Mouse (Mus musculus): ENCODE data around the gene Emilin1. TPM values are rescaled to one million over a fixed set of nuclear protein-coding genes. Genes with fewer than 3 reads are reported as not detected.

Gene Emilin1
- polyA plus RNA-seq, 1 experiment from 2014 or later, result 173 TPM

DNA sequence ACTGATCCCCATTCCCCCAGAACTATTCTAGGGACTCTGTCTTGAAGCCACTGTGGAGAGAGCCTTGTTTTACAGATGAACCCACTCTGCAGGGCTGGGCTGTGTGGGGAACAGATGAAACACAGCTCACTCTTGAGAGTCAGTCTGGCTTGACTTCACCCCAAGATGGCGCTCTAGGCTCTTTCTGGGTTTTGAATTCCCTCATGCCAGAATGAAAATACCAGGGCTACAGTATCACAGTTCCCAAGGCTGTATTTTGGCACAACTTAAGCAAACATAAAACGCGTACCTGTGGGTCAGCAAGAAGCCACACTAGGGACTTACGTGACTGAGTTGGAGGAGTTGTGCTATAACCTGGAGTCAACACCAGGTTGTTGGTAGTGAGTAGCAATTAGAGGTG is 16.9 kb downstream of the Emilin1 start:
- Histone ChIP-seq H3K4me3 (ENCODE audit: low read length) (no peak overlapping the region), H3K27ac (ENCODE audit: low read length) (no peak overlapping the region), H3K27me3 (replicated peaks; ENCODE audit: control insufficient read depth, insufficient read depth, low read length) (no peaks in the 10 kb centered on the region), H3K4me2 (ENCODE audit: low read depth, low read length) (no peak overlapping the region), H3K9me3 (ENCODE audit: control insufficient read depth, low read length) (no peaks in the 10 kb centered on the region), H3K4me1 (ENCODE audit: control insufficient read depth, insufficient read depth, low read length) (peaks cover 3% of the 10 kb centered on the region; the same call in 1 of the 2 replicates), H3K36me3 (ENCODE audit: control insufficient read depth, insufficient read depth, low read length) (no peaks in the 10 kb centered on the region), H3K9ac (ENCODE audit: low read depth, low read length) (no peak overlapping the region)
- ATAC-seq, result peak; percentile 36; the same call in 1 of the 2 replicates
- WGBS, result 43% methylated on average over 4 of the region's 4 CpGs

DNA sequence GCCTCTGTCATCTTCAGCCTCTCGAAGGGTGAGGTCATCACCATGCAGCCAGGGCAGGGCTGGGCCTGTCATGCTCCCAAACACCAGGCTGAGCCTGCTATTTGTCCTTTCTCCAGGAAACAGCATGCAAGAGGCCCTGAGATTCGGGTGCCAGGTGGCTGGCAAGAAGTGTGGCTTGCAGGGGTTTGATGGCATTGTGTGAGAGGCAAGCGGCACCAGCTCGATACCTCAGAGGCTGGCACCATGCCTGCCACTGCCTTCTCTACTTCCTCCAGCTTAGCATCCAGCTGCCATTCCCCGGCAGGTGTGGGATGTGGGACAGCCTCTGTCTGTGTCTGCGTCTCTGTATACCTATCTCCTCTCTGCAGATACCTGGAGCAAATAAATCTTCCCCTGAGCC is 17.6 kb downstream of the Emilin1 start:
- no peaks in the 10 kb centered on the region for H3K36me3 ChIP-seq (ENCODE audit: control insufficient read depth, insufficient read depth, low read length)
- no peaks in the 10 kb centered on the region for H3K27me3 ChIP-seq (replicated peaks; ENCODE audit: control insufficient read depth, insufficient read depth, low read length)
- H3K4me1 ChIP-seq (ENCODE audit: control insufficient read depth, insufficient read depth, low read length), result no peaks in the 10 kb centered on the region
- no peak overlapping the region for H3K4me2 ChIP-seq (ENCODE audit: low read depth, low read length)
- H3K9me3 ChIP-seq (ENCODE audit: control insufficient read depth, low read length), result no peaks in the 10 kb centered on the region
- no peak overlapping the region for H3K27ac ChIP-seq (ENCODE audit: low read length)
- H3K4me3 ChIP-seq (ENCODE audit: low read length), result no peak overlapping the region
- H3K9ac ChIP-seq (ENCODE audit: low read depth, low read length), result no peak overlapping the region
- WGBS, result 81% methylated on average over 6 of the region's 6 CpGs
- ATAC-seq, result no peak

DNA sequence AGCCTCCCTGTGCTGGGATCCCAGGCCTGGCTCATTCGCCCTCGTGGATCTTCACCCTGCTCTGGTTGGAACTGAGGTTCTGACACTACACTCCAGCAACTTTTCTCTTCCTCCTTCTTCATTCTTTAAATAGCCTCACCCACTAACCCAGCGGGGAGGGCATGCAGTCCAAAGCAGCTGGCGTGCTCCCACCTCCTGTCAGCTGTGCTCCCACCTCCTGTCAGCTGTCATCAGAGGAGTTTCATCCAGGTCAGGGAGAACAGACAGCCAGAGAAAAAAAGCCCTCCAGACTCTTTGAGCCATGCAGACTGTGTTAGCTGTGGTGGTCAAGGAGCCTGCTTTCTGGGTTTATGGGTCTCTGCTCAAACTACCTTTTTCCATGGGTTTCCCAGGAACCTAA is 18.2 kb downstream of the Emilin1 start:
- Histone ChIP-seq H3K4me2 (ENCODE audit: low read depth, low read length) (no peak overlapping the region), H3K4me1 (ENCODE audit: control insufficient read depth, insufficient read depth, low read length) (no peaks in the 10 kb centered on the region), H3K36me3 (ENCODE audit: control insufficient read depth, insufficient read depth, low read length) (no peaks in the 10 kb centered on the region), H3K27me3 (replicated peaks; ENCODE audit: control insufficient read depth, insufficient read depth, low read length) (no peaks in the 10 kb centered on the region), H3K27ac (ENCODE audit: low read length) (no peak overlapping the region), H3K9me3 (ENCODE audit: control insufficient read depth, low read length) (no peaks in the 10 kb centered on the region), H3K4me3 (ENCODE audit: low read length) (no peak overlapping the region), H3K9ac (ENCODE audit: low read depth, low read length) (no peak overlapping the region)
- ATAC-seq, result no peak
- 90% methylated on average over 4 of the region's 4 CpGs for WGBS

DNA sequence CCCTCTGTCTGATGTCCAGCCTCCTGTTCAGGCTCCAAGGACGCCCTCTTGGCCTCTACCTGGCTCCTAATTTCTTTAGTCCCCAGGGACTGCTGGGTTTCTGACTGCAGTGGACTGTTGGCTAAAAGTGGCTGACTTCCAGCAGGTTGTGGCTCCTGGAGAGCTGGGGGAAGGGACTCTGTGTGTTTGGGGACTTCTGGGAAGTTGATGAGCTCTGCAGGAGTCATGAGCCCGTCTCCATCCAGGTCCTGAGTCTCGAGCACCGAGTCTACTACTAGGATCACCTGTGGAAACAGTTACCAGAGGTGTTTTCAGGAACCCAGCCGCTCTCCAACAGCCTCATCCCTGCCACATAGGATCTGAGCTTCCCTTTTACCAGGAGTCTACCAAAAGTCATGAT is 20.5 kb downstream of the Emilin1 start:
- ATAC-seq, result no peak
- H3K9me3 ChIP-seq (ENCODE audit: control insufficient read depth, low read length), result no peaks in the 10 kb centered on the region
- 71% methylated on average over 5 of the region's 5 CpGs for WGBS
- H3K27ac ChIP-seq (ENCODE audit: low read length), result no peak overlapping the region
- no peak overlapping the region for H3K9ac ChIP-seq (ENCODE audit: low read depth, low read length)
- no peaks in the 10 kb centered on the region for H3K4me1 ChIP-seq (ENCODE audit: control insufficient read depth, insufficient read depth, low read length)
- no peak overlapping the region for H3K4me3 ChIP-seq (ENCODE audit: low read length)
- no peaks in the 10 kb centered on the region for H3K36me3 ChIP-seq (ENCODE audit: control insufficient read depth, insufficient read depth, low read length)
- no peak overlapping the region for H3K4me2 ChIP-seq (ENCODE audit: low read depth, low read length)
- no peaks in the 10 kb centered on the region for H3K27me3 ChIP-seq (replicated peaks; ENCODE audit: control insufficient read depth, insufficient read depth, low read length)

DNA sequence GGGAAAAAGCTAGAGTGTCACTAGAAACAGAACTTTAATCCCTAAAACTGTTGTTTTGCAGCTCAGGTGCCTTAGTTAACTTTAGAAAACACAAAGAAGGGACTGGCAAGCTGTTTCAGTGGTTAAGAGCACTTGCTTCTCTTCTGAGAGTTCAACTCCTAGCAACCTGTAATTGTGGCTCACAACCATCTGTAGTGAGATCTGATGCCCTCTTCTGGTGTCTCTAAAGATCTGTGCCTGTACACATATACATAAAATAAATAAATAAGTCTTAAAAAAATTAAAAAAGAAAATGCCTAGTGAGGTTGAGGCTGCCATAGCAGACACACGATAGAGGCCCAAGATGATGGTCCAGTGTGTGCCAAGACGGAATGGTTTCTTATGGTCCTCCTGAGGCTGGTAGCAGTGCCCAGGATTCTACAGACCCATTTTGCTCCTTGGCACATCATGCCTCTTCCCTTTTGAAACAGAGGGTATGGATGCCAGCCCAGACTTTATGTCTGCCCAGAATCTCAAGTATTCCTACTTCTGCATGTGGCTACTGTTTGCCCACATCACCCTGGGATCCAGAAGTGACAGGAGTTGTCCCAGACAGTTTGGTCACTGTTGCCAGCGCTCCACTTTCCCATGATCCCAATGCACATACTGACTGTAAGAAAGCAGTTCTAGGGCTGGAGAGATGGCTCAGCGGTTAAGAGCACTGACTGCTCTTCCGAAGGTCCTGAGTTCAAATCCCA is 21.7 kb downstream of the Emilin1 start:
- no peak for ATAC-seq
- Histone ChIP-seq H3K27me3 (replicated peaks; ENCODE audit: control insufficient read depth, insufficient read depth, low read length) (no peaks in the 10 kb centered on the region), H3K4me3 (ENCODE audit: low read length) (no peak overlapping the region), H3K9ac (ENCODE audit: low read depth, low read length) (no peak overlapping the region), H3K4me1 (ENCODE audit: control insufficient read depth, insufficient read depth, low read length) (no peaks in the 10 kb centered on the region), H3K27ac (ENCODE audit: low read length) (no peak overlapping the region), H3K4me2 (ENCODE audit: low read depth, low read length) (no peak overlapping the region), H3K36me3 (ENCODE audit: control insufficient read depth, insufficient read depth, low read length) (no peaks in the 10 kb centered on the region), H3K9me3 (ENCODE audit: control insufficient read depth, low read length) (no peaks in the 10 kb centered on the region)
- WGBS, result 89% methylated on average over 5 of the region's 5 CpGs

DNA sequence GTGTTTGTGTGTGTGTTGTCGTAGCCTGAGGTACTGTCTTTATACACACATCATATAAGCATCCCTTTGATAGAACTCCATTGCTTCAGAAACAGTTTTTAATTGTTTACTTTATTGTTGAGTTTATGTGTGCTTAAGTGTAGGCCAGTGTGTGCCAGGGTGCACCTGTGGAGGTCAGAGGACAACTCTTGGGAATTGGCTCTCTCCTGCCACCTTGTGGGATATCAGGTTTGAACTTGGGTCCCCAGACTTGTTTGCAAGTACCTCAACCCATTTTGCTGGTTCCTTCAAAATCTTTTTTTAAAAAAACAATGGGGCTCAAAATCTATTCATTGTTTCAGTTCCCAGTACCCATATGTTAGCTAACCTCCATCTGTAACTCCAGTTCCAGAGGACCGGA is 29.8 kb downstream of the Emilin1 start:
- no peak overlapping the region for H3K4me3 ChIP-seq (ENCODE audit: low read length)
- H3K9ac ChIP-seq (ENCODE audit: low read depth, low read length), result no peak overlapping the region
- ATAC-seq, result no peak
- no peak overlapping the region for H3K4me2 ChIP-seq (ENCODE audit: low read depth, low read length)
- H3K4me1 ChIP-seq (ENCODE audit: control insufficient read depth, insufficient read depth, low read length), result peaks cover 10% of the 10 kb centered on the region
- no peak overlapping the region for H3K27ac ChIP-seq (ENCODE audit: low read length)
- no peaks in the 10 kb centered on the region for H3K9me3 ChIP-seq (ENCODE audit: control insufficient read depth, low read length)
- WGBS, result 92% methylated on average over 2 of the region's 2 CpGs
- no peaks in the 10 kb centered on the region for H3K36me3 ChIP-seq (ENCODE audit: control insufficient read depth, insufficient read depth, low read length)
- no peaks in the 10 kb centered on the region for H3K27me3 ChIP-seq (replicated peaks; ENCODE audit: control insufficient read depth, insufficient read depth, low read length)

DNA sequence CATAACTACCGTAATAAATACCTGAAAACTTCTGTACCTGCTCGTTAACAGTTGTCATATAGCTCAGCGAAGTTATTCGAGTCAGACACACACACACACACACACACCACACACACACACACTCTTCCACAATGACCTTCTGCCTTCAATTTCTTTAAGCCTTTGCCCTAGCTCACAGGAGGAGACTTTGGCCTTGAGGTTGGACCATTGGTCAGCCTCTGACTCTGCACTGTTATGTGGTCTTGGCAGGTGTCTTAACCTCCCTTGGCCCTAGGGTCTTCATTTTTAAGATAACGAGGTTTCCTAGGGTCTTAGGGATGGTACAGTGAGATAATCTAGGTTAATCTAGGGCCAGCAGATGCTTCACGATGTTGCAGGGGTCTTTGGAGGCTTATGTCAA is 31.1 kb downstream of the Emilin1 start:
- peak overlapping the region; percentile 90 for H3K4me2 ChIP-seq (ENCODE audit: low read depth, low read length)
- 89% methylated on average over 6 of the region's 6 CpGs for WGBS
- H3K36me3 ChIP-seq (ENCODE audit: control insufficient read depth, insufficient read depth, low read length), result no peaks in the 10 kb centered on the region
- H3K4me3 ChIP-seq (ENCODE audit: low read length), result peak overlapping the region; percentile 55
- no peak overlapping the region for H3K27ac ChIP-seq (ENCODE audit: low read length)
- ATAC-seq, result no peak
- H3K27me3 ChIP-seq (replicated peaks; ENCODE audit: control insufficient read depth, insufficient read depth, low read length), result no peaks in the 10 kb centered on the region
- H3K4me1 ChIP-seq (ENCODE audit: control insufficient read depth, insufficient read depth, low read length), result peaks cover 16% of the 10 kb centered on the region
- H3K9me3 ChIP-seq (ENCODE audit: control insufficient read depth, low read length), result no peaks in the 10 kb centered on the region
- H3K9ac ChIP-seq (ENCODE audit: low read depth, low read length), result peak overlapping the region; percentile 76; the same call in 1 of the 2 replicates

DNA sequence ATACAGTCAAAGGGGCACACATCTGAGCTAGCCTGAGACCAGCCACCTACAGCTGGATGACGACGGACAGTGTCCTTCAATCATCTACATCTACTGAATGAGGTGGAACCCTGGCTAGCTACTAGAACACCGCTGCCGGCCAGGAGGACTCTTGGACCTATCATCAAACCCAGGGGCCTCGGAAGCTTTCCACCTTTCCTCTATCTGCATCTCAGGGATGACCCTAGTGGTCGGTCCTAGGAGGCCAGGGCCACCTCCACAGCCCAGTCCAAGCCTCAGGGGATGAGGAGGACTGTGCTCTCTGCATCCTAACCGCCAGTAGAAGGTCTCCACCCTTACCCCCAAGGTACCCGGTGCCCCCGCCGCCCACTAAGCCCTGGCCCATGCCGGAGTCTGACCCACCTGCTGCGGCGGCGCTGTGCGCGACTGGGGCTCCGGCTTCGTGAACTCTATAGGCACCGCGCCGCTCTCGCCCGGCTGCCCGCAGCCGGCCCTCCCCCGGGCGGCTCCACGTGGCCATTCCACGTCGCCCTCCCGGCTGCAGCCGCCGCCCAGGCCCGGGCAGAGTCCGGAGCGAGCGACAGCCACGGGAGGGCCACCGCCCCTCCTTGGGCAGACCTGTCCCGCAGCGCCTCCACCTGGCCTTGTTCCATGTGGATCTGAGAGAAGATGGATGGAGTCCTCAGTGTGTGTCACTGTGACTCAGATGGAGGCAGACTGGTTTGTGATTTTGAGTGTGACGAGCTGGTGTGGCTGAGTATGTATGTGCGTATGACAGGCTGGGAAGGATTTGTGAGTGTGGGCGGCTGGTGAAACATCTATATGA is 32.0 kb downstream of the Emilin1 start, which contains the start of gene Cgref1:
Cgref1 (minus strand) TSS at position 636 of the 826 bp plus-strand sequence.
- peaks cover 16% of the 10 kb centered on the region for H3K4me1 ChIP-seq (ENCODE audit: control insufficient read depth, insufficient read depth, low read length)
- H3K27ac ChIP-seq (ENCODE audit: low read length), result peak within 1 kb of the TSS; percentile 82
- H3K27me3 ChIP-seq (replicated peaks; ENCODE audit: control insufficient read depth, insufficient read depth, low read length), result no peaks in the 10 kb centered on the region
- peak within 1 kb of the TSS; percentile 55 for H3K4me3 ChIP-seq (ENCODE audit: low read length)
- ATAC-seq, result peak; percentile 77
- no peaks in the 10 kb centered on the region for H3K36me3 ChIP-seq (ENCODE audit: control insufficient read depth, insufficient read depth, low read length)
- WGBS, result 6% methylated on average over 44 of the region's 44 CpGs
- H3K9ac ChIP-seq (ENCODE audit: low read depth, low read length), result peak within 1 kb of the TSS; percentile 76
- peak within 1 kb of the TSS; percentile 90 for H3K4me2 ChIP-seq (ENCODE audit: low read depth, low read length)
- no peaks in the 10 kb centered on the region for H3K9me3 ChIP-seq (ENCODE audit: control insufficient read depth, low read length)

DNA sequence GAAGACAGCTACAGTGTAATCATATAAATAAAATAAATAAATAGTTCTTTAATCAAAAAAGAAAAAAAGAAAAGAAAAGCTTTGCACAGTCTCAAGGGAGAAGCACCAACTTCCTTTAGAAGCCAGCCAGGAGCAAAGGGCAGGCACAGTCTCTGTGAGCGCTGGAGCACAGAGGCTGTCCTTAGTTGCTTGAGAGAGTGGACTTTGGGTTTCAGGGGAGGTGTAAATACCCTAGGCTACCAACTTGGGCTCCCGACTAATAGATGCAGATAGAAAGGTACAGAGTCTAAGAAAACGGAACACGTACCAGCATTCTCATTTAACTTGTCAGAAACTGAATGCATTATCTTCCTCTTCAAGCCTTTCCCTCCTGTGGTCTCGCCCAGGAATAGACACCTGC is 35.4 kb downstream of the Emilin1 start:
- peak overlapping the region; percentile 94 for H3K27ac ChIP-seq (ENCODE audit: low read length)
- H3K4me3 ChIP-seq (ENCODE audit: low read length), result no peak overlapping the region
- H3K9ac ChIP-seq (ENCODE audit: low read depth, low read length), result peak overlapping the region; percentile 79
- H3K4me1 ChIP-seq (ENCODE audit: control insufficient read depth, insufficient read depth, low read length), result peaks cover 20% of the 10 kb centered on the region
- ATAC-seq, result peak; percentile 62
- H3K4me2 ChIP-seq (ENCODE audit: low read depth, low read length), result peak overlapping the region; percentile 94
- peaks cover 9% of the 10 kb centered on the region; the same call in 1 of the 2 replicates for H3K36me3 ChIP-seq (ENCODE audit: control insufficient read depth, insufficient read depth, low read length)
- no peaks in the 10 kb centered on the region for H3K27me3 ChIP-seq (replicated peaks; ENCODE audit: control insufficient read depth, insufficient read depth, low read length)
- 62% methylated on average over 5 of the region's 5 CpGs for WGBS
- no peaks in the 10 kb centered on the region for H3K9me3 ChIP-seq (ENCODE audit: control insufficient read depth, low read length)
